Comparison of ENCODE assay signal across 14 mouse cellular contexts in the genomic region with DNA sequence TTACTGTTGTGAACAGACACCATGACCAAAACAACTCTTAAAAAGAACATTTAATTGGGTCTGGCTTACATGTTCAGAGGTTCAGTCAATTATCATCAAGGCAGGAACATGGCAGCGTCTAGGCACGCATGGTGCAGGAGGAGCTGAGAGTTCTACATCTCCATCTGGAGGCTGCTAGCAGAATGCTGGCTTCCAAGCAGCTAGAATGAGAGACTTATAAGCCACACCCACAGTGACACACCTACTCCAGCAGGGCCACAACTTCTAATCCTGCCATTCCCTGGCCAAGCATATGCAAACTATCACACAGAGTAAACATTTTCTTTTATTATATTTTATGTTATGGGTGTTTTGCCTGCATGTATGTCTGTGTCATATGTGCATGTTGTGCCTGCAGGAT. TPM values are rescaled to one million over a fixed set of nuclear protein-coding genes. Genes with fewer than 3 reads are reported as not detected.
A peak's percentile ranks its signal among the peaks of the same experiment; 100 is the strongest.
DNase-seq lines count a peak whose midpoint lies in the region; ATAC-seq and TF ChIP-seq lines count a peak whose summit lies in the region.
"Had no signal": no experiment of that assay in that cellular context is flagged by ENCODE, and none has a peak within 500 bp of the region (broad histone marks: within the 10 kb centered on the region; RNA-seq: fewer than 3 reads in every experiment).

No protein-coding gene starts in this region.

- ATAC-seq in heart, embryonic 11.5 days (replicated peaks; ENCODE audit: insufficient number of reproducible peaks, low FRiP score, low TSS enrichment), result no peak
- ATAC-seq in liver, embryonic 13.5 days (ENCODE audit: low read depth), result 0 out of 2 replicates have a peak, but pooled peaks have one; percentile 42

- peak; percentile 17; the same call in 1 of the 2 replicates for TF ChIP-seq CTCF in heart, adult 2 months (IDR thresholded peaks at IDR 0.05)

- H3K9ac ChIP-seq in heart, adult 2 months (ENCODE audit: low read depth, low read length), result no peak overlapping the region
- H3K9ac ChIP-seq in heart, embryonic 11.5 days (ENCODE audit: low read depth, low read length), result no peak overlapping the region
- H3K9ac ChIP-seq in liver, embryonic 13.5 days, result no peak overlapping the region
- H3K9ac ChIP-seq: heart, embryonic 13.5 days; hindbrain, embryonic 14.5 days; limb, embryonic 12.5 days had no signal

- no peaks in the 10 kb centered on the region; the same call in 1 of the 2 replicates for H3K79me2 ChIP-seq in heart, adult 2 months (replicated peaks; ENCODE audit: control insufficient read depth, insufficient read depth, low read length)

- intact Hi-C loops in heart, adult 2 months (cut with DNase I), result no loop called here

- TF ChIP-seq EP300 in heart, adult 2 months (IDR thresholded peaks at IDR 0.05; ENCODE audit: insufficient read depth, low read depth, low read length), result no peak

- no peaks in the 10 kb centered on the region for H3K9me3 ChIP-seq in heart, embryonic 11.5 days (replicated peaks; ENCODE audit: control insufficient read depth, low read length)
- H3K9me3 ChIP-seq in liver, embryonic 13.5 days (replicated peaks), result no peaks in the 10 kb centered on the region
- H3K9me3 ChIP-seq: heart, embryonic 13.5 days; limb, embryonic 12.5 days had no signal

- H3K4me3 ChIP-seq in heart, adult 2 months, result no peak overlapping the region
- H3K4me3 ChIP-seq in heart, embryonic 11.5 days (ENCODE audit: low read depth, low read length), result no peak overlapping the region
- H3K4me3 ChIP-seq in liver, embryonic 13.5 days (replicated peaks), result no peak overlapping the region
- H3K4me3 ChIP-seq: heart, embryonic 13.5 days; limb, embryonic 12.5 days had no signal

- no peaks in the 10 kb centered on the region for H3K27me3 ChIP-seq in heart, adult 2 months (ENCODE audit: control insufficient read depth, insufficient read depth, low read length)
- H3K27me3 ChIP-seq in heart, embryonic 11.5 days (ENCODE audit: control insufficient read depth, insufficient read depth, low read length), result no peaks in the 10 kb centered on the region
- no peaks in the 10 kb centered on the region for H3K27me3 ChIP-seq in liver, embryonic 13.5 days
- H3K27me3 ChIP-seq: heart, embryonic 13.5 days; limb, embryonic 12.5 days had no signal

- WGBS in heart, adult 2 months, result 60% methylated on average over 2 of the region's 2 CpGs
- WGBS in heart, embryonic 11.5 days (ENCODE audit: insufficient replicate concordance), result 84% methylated on average over 2 of the region's 2 CpGs
- 73% methylated on average over 2 of the region's 2 CpGs for WGBS in liver, embryonic 13.5 days (ENCODE audit: insufficient replicate concordance)

- no peaks in the 10 kb centered on the region for H3K4me1 ChIP-seq in heart, adult 2 months (ENCODE audit: control insufficient read depth, insufficient read depth, low read length)
- no peaks in the 10 kb centered on the region for H3K4me1 ChIP-seq in heart, embryonic 11.5 days (ENCODE audit: control insufficient read depth, insufficient read depth, low read length)
- H3K4me1 ChIP-seq in liver, embryonic 13.5 days (replicated peaks), result peaks cover 38% of the 10 kb centered on the region
- H3K4me1 ChIP-seq: limb, embryonic 12.5 days had no signal

- no peak for TF ChIP-seq POLR2A in heart, adult 2 months (IDR thresholded peaks at IDR 0.05; ENCODE audit: insufficient read depth, low read depth, low read length)

- no peak overlapping the region for H3K4me2 ChIP-seq in heart, embryonic 11.5 days
- H3K4me2 ChIP-seq in liver, embryonic 13.5 days, result no peak overlapping the region
- H3K4me2 ChIP-seq: heart, embryonic 13.5 days; hindbrain, embryonic 14.5 days; limb, embryonic 12.5 days had no signal

- H3K36me3 ChIP-seq in heart, adult 2 months (ENCODE audit: control insufficient read depth, insufficient read depth, low read length), result peaks cover 3% of the 10 kb centered on the region
- peaks cover 15% of the 10 kb centered on the region for H3K36me3 ChIP-seq in heart, embryonic 11.5 days (ENCODE audit: control insufficient read depth, insufficient read depth, low read length)
- peaks cover 60% of the 10 kb centered on the region for H3K36me3 ChIP-seq in liver, embryonic 13.5 days

- no peak for DNase-seq in heart, adult 2 months
- DNase-seq in thymus, postnatal 0 days (ENCODE audit: low spot score), result peak; percentile 24
- DNase-seq in thymus, adult 18-20 months, result no peak
- DNase-seq in liver, embryonic 13.5 days, result peak; percentile 9
- no peak for DNase-seq in frontal cortex, adult 2 months (ENCODE audit: extremely low spot score in 1 of 2, low spot score in 1 of 2)
- DNase-seq in layer of hippocampus, adult 9-10 months (ENCODE audit: low spot score), result no peak
- DNase-seq in heart, postnatal 4 days, result no peak
- DNase-seq: cerebellum, adult 2 months; layer of hippocampus, postnatal 36 days; thymus, postnatal 25 days had no signal

- no peak overlapping the region for H3K27ac ChIP-seq in heart, adult 2 months
- no peak overlapping the region for H3K27ac ChIP-seq in heart, embryonic 11.5 days (ENCODE audit: low read depth, low read length)
- H3K27ac ChIP-seq in liver, embryonic 13.5 days, result no peak overlapping the region
- H3K27ac ChIP-seq: heart, embryonic 13.5 days; hindbrain, embryonic 14.5 days; limb, embryonic 12.5 days had no signal

RNA-seq across cellular contexts. Expression of gene Mia2, which starts 43.8 kb away (rescaled TPM):
- total RNA-seq in heart, adult 2 months (2021), result 100 to 1,000 TPM in 1 of 2 experiments, 10 to 100 TPM in 1; 90.9 to 106 TPM
- polyA plus RNA-seq in heart, adult 2 months (2012; rRNA removed), result 31.8 and 46.7 TPM in 2 replicates
- polyA plus RNA-seq in heart, embryonic 11.5 days (2014; fragmentation: Nextera tagmentation; extraction: Ambion mirVana), result 41.3 and 43.1 TPM in 2 replicates
- polyA plus RNA-seq in thymus, postnatal 0 days (2015; fragmentation: Nextera tagmentation; extraction: Ambion mirVana), result 181 and 195 TPM in 2 replicates
- polyA plus RNA-seq in liver, embryonic 13.5 days (2015; fragmentation: Nextera tagmentation; extraction: Ambion mirVana), result 47.8 and 63.2 TPM in 2 replicates
- 55.1 and 61.7 TPM in 2 replicates for polyA plus RNA-seq in frontal cortex, adult 2 months (2012; rRNA removed)
- 10 to 100 TPM; 40.6 to 46.0 TPM for total RNA-seq in heart, postnatal 4 days (2021)

Comparison
In these comparisons a context has a peak if more than half of its experiments do, and no peak if none do; other contexts are left out.
1. DNase-seq: peak in thymus, postnatal 0 days (single experiment) and liver, embryonic 13.5 days (single experiment); none in heart, adult 2 months (0 of 2), thymus, adult 18-20 months (0 of 2), frontal cortex, adult 2 months (0 of 2), layer of hippocampus, adult 9-10 months (single experiment) and heart, postnatal 4 days (single experiment).